Mouse (Mus musculus) lung, postnatal 0 days (tissue): ENCODE measurements around the gene Ift52. TPM values are rescaled to one million over a fixed set of nuclear protein-coding genes. Genes with fewer than 3 reads are reported as not detected.

Experiments used
- ATAC-seq: fragments of 200-750 bp; cut with Nextera tagmentation; 2 replicates; pipeline ENCODE4 v1.8.0; 2017; ENCODE audit warnings: moderate library complexity
- DNase-seq: peaks from one replicate; pipeline ENCODE4 v3.0.0-alpha.2; 2016; ENCODE audit warnings: low spot score
- H3K27ac ChIP-seq: fragments of 300-500 bp; sonication (generic); 2 replicates; pipeline ENCODE4 v1.5.1; 2014; ENCODE audit warnings: antibody characterized with exemption, mild to moderate bottlenecking, low read length, mixed read lengths
- H3K27me3 ChIP-seq: fragments of 300-500 bp; sonication (generic); replicated peaks from 2 replicates; pipeline ENCODE4 v1.6.1; 2014; ENCODE audit warnings: low read length, mixed read lengths; ENCODE audit not compliant: insufficient read depth
- H3K36me3 ChIP-seq: fragments of 300-500 bp; sonication (generic); 2 replicates; pipeline ENCODE4 v1.6.1; 2014; ENCODE audit warnings: low read length, mixed read lengths; ENCODE audit not compliant: insufficient read depth
- H3K4me1 ChIP-seq: fragments of 300-500 bp; sonication (generic); 2 replicates; pipeline ENCODE4 v1.6.1; 2014; ENCODE audit warnings: antibody characterized with exemption, low read depth, low read length, mixed read lengths; ENCODE audit not compliant: insufficient read depth
- H3K4me2 ChIP-seq: fragments of 300-500 bp; sonication (generic); replicated peaks from 2 replicates; pipeline ENCODE4 v1.6.1; 2014; ENCODE audit warnings: low read depth, mild to moderate bottlenecking, low read length, moderate library complexity, mixed read lengths
- H3K4me3 ChIP-seq: fragments of 300-500 bp; sonication (generic); 2 replicates; pipeline ENCODE4 v1.5.1; 2014; ENCODE audit warnings: low read depth, low read length
- H3K9ac ChIP-seq: fragments of 300-500 bp; sonication (generic); replicated peaks from 2 replicates; pipeline ENCODE4 v1.6.1; 2014; ENCODE audit warnings: low read depth, mild to moderate bottlenecking
- H3K9me3 ChIP-seq: fragments of 300-500 bp; sonication (generic); 2 replicates; pipeline ENCODE4 v1.6.1; 2016; ENCODE audit warnings: low read length, mixed read lengths
- CTCF ChIP-seq: IDR thresholded peaks from 2 replicates; pipeline ENCODE4 v1.5.1; 2016; ENCODE audit warnings: antibody characterized with exemption, mild to moderate bottlenecking
- EP300 ChIP-seq: IDR thresholded peaks from 2 replicates; pipeline ENCODE4 v1.6.1; 2016; ENCODE audit warnings: antibody characterized with exemption, mild to moderate bottlenecking, control low read depth
- WGBS: fragments of 180-500 bp; shearing (Covaris S2); extraction: QIAGEN DNeasy Blood & Tissue Kit; methylation state at CpG from one replicate; pipeline ENCODE4 v1.1.7; 2014; 5-methylcytosine and 5-hydroxymethylcytosine counted together
- polyA plus RNA-seq: library from polyadenylated mRNA; unstranded; fragments of >200 nt; fragmentation: Nextera tagmentation; extraction: Ambion mirVana; gene quantifications from 2 replicates; pipeline ENCODE4 v1.2.1, GENCODE M21; 2015

The Ift52 gene
- polyA plus RNA-seq, result 32.0 and 38.2 TPM in 2 replicates

- Histone ChIP-seq H3K27me3 (no peaks in the 10 kb centered on the region), H3K4me2 (peak within 1 kb of the TSS; percentile 74), H3K27ac (peak within 1 kb of the TSS; percentile 80), H3K9ac (peak within 1 kb of the TSS; percentile 84), H3K4me3 (peak within 1 kb of the TSS; percentile 89), H3K36me3 (no peaks in the 10 kb centered on the region), H3K9me3 (no peaks in the 10 kb centered on the region), H3K4me1 (peaks cover 5% of the 10 kb centered on the region; the same call in 1 of the 2 replicates)
- WGBS, result under 1% methylated on average over 57 of the region's 57 CpGs
- DNase-seq, result peak; percentile 91
- peak; percentile 96 for ATAC-seq
- TF ChIP-seq EP300 (no peak), CTCF (no peak)
These were observed at the start of gene Ift52 for GRCm38 (mm10) chr2:163016916-163017743. Ift52 (plus strand) TSS chr2:163017354.

GRCm38 (mm10) chr2:162968357-162968756 is 48.8 kb upstream of the Ift52 start:
- H3K4me1 ChIP-seq, result no peaks in the 10 kb centered on the region
- no peak overlapping the region for H3K9ac ChIP-seq
- no peaks in the 10 kb centered on the region for H3K36me3 ChIP-seq
- H3K4me3 ChIP-seq, result no peak overlapping the region
- WGBS, result 10% methylated on average over 5 of the region's 5 CpGs
- DNase-seq (peak; percentile 51), ATAC-seq (no peak)
- H3K4me2 ChIP-seq, result no peak overlapping the region
- no peak overlapping the region for H3K27ac ChIP-seq
- no peaks in the 10 kb centered on the region for H3K9me3 ChIP-seq
- H3K27me3 ChIP-seq, result no peaks in the 10 kb centered on the region
- no peak for TF ChIP-seq EP300
- peak; percentile 90 for TF ChIP-seq CTCF

- Histone ChIP-seq H3K27me3 (no peaks in the 10 kb centered on the region), H3K9me3 (no peaks in the 10 kb centered on the region), H3K4me1 (peaks cover 5% of the 10 kb centered on the region; the same call in 1 of the 2 replicates), H3K27ac (no peak overlapping the region), H3K9ac (no peak overlapping the region), H3K4me3 (no peak overlapping the region), H3K4me2 (no peak overlapping the region), H3K36me3 (no peaks in the 10 kb centered on the region)
- TF ChIP-seq CTCF (no peak), EP300 (no peak)
- 75% methylated on average over 3 of the region's 3 CpGs for WGBS
- no peak for DNase-seq
- ATAC-seq, result no peak
These were observed 48.1 kb upstream of the Ift52 start for GRCm38 (mm10) chr2:162969101-162969500.

- Histone ChIP-seq H3K27ac (no peak overlapping the region), H3K4me2 (no peak overlapping the region), H3K9me3 (no peaks in the 10 kb centered on the region), H3K4me3 (no peak overlapping the region), H3K9ac (no peak overlapping the region), H3K27me3 (no peaks in the 10 kb centered on the region), H3K4me1 (peaks cover 5% of the 10 kb centered on the region; the same call in 1 of the 2 replicates), H3K36me3 (no peaks in the 10 kb centered on the region)
- DNase-seq (no peak), ATAC-seq (no peak)
- 81% methylated on average over 6 of the region's 6 CpGs for WGBS
- TF ChIP-seq EP300, result no peak
- TF ChIP-seq CTCF, result no peak
These were observed 46.3 kb upstream of the Ift52 start for GRCm38 (mm10) chr2:162970896-162971295.

GRCm38 (mm10) chr2:162972752-162973151 is 44.4 kb upstream of the Ift52 start:
- H3K4me3 ChIP-seq, result no peak overlapping the region
- ATAC-seq, result no peak

GRCm38 (mm10) chr2:162973206-162973605 is 43.9 kb upstream of the Ift52 start:
- DNase-seq (no peak), ATAC-seq (no peak)
- no peak overlapping the region for H3K4me3 ChIP-seq
- WGBS, result 42% methylated on average over 5 of the region's 5 CpGs
- no peak overlapping the region for H3K9ac ChIP-seq
- H3K9me3 ChIP-seq, result no peaks in the 10 kb centered on the region
- H3K4me1 ChIP-seq, result peaks cover 7% of the 10 kb centered on the region; the same call in 1 of the 2 replicates
- H3K4me2 ChIP-seq, result no peak overlapping the region
- TF ChIP-seq CTCF (no peak), EP300 (no peak)
- H3K36me3 ChIP-seq, result no peaks in the 10 kb centered on the region
- H3K27ac ChIP-seq, result no peak overlapping the region
- no peaks in the 10 kb centered on the region for H3K27me3 ChIP-seq

More at GRCm38 (mm10) chr2:162972752-162973151, 44.4 kb upstream of the Ift52 start:
- no peak overlapping the region for H3K4me2 ChIP-seq
- no peaks in the 10 kb centered on the region for H3K36me3 ChIP-seq
- no peaks in the 10 kb centered on the region for H3K27me3 ChIP-seq
- WGBS, result 23% methylated on average over 7 of the region's 7 CpGs
- TF ChIP-seq EP300 (no peak), CTCF (no peak)
- no peak overlapping the region for H3K27ac ChIP-seq
- H3K9me3 ChIP-seq, result no peaks in the 10 kb centered on the region
- peaks cover 7% of the 10 kb centered on the region; the same call in 1 of the 2 replicates for H3K4me1 ChIP-seq
- DNase-seq, result no peak
- no peak overlapping the region for H3K9ac ChIP-seq
